Mouse (Mus musculus): ENCODE measurements around the gene Ptprs. TPM values are rescaled to one million over a fixed set of nuclear protein-coding genes. Genes with fewer than 3 reads are reported as not detected.

Gene Ptprs
- polyA plus RNA-seq, 1 experiment, result 128 TPM

- Histone ChIP-seq H3K4me3 (replicated peaks; ENCODE audit: extremely low read depth, low read depth, low read length) (no peak overlapping the region), H3K4me1 (ENCODE audit: control insufficient read depth, insufficient read depth, low read length) (no peaks in the 10 kb centered on the region)
- DNase-seq, result no peak
- TF ChIP-seq CTCF (IDR thresholded peaks at IDR 0.05; ENCODE audit: insufficient read depth, low read length), result no peak
- no peak for TF ChIP-seq POLR2A (IDR thresholded peaks at IDR 0.05; ENCODE audit: borderline replicate concordance, extremely low read depth, low read depth, low read length)
- 82% methylated on average over 6 of the region's 6 CpGs for WGBS
Observed at GRCm38 (mm10) chr17:56379281-56379834, 96.9 kb downstream of the Ptprs start.

- TF ChIP-seq POLR2A (IDR thresholded peaks at IDR 0.05; ENCODE audit: borderline replicate concordance, extremely low read depth, low read depth, low read length) (no peak), CTCF (IDR thresholded peaks at IDR 0.05; ENCODE audit: insufficient read depth, low read length) (no peak)
- 67% methylated on average over 1 of the region's 1 CpGs for WGBS
- no peak for DNase-seq
- Histone ChIP-seq H3K4me1 (ENCODE audit: control insufficient read depth, insufficient read depth, low read length) (no peaks in the 10 kb centered on the region), H3K4me3 (replicated peaks; ENCODE audit: extremely low read depth, low read depth, low read length) (no peak overlapping the region)
Observed at GRCm38 (mm10) chr17:56374851-56375250, 101.4 kb downstream of the Ptprs start.

GRCm38 (mm10) chr17:56373136-56374034, 102.9 kb downstream of the Ptprs start:
- DNase-seq, result no peak
- H3K4me3 ChIP-seq (replicated peaks; ENCODE audit: extremely low read depth, low read depth, low read length), result no peak overlapping the region
- 66% methylated on average over 17 of the region's 17 CpGs for WGBS
- no peaks in the 10 kb centered on the region for H3K4me1 ChIP-seq (ENCODE audit: control insufficient read depth, insufficient read depth, low read length)
- TF ChIP-seq CTCF (IDR thresholded peaks at IDR 0.05; ENCODE audit: insufficient read depth, low read length), result no peak
- no peak for TF ChIP-seq POLR2A (IDR thresholded peaks at IDR 0.05; ENCODE audit: borderline replicate concordance, extremely low read depth, low read depth, low read length)

DNA sequence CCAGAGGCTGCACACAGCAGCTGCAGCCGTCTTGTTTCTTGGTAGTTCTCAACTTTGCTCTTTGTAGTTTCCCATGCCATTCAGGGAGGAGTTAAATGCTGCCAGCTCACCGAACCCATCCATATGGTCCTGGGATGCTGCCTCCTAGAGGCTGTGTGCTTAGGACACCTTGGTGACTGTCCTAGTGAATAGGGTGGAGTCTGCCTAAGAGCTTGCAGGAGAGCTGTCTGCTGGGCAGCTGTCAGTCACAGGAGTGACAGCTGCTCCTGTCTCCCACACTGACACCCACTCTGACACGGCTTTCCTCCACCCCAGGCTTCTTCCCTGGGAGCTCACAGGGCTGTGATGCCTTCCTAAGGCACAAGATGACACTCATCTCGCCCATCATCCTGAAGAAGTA, 104.2 kb downstream of the Ptprs start:
- no peaks in the 10 kb centered on the region for H3K4me1 ChIP-seq (ENCODE audit: control insufficient read depth, insufficient read depth, low read length)
- no peak for DNase-seq
- H3K4me3 ChIP-seq (replicated peaks; ENCODE audit: extremely low read depth, low read depth, low read length), result no peak overlapping the region
- WGBS, result 74% methylated on average over 4 of the region's 4 CpGs
- TF ChIP-seq CTCF (IDR thresholded peaks at IDR 0.05; ENCODE audit: insufficient read depth, low read length) (no peak), POLR2A (IDR thresholded peaks at IDR 0.05; ENCODE audit: borderline replicate concordance, extremely low read depth, low read depth, low read length) (no peak)

DNA sequence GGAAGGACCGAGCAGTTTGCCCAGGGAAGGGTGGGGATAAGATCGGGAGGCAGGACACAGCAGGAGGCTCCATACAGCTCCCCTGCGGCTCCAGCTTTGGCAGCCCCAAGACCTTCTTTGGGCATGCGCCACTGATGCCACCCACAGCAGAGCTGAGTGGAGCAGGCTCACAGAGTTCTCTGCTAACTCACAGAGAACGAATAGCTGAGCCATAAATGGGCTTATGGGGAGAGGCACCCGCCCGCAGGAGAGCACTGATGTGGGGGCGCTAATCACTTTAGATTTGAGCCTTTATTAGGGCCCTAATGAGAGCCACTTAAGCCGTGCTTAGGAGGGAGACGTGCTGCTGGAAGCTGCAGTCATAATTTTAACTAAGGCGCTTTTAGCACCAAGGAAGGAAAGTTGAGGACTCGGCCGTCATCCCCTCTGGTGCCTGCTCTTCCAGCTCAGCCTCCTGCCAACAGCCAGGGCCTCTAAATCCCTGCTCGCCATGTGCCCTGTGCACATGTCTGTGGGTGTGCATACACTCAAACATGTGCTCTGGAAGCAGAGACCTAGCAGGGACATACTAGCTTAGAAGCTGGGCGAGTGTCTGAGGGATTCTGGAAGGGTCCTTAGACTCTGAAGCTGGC, 105.1 kb downstream of the Ptprs start:
- H3K4me3 ChIP-seq (replicated peaks; ENCODE audit: extremely low read depth, low read depth, low read length), result no peak overlapping the region
- DNase-seq, result no peak
- no peak for TF ChIP-seq CTCF (IDR thresholded peaks at IDR 0.05; ENCODE audit: insufficient read depth, low read length)
- no peak for TF ChIP-seq POLR2A (IDR thresholded peaks at IDR 0.05; ENCODE audit: borderline replicate concordance, extremely low read depth, low read depth, low read length)
- peaks cover 4% of the 10 kb centered on the region; the same call in 1 of the 2 replicates for H3K4me1 ChIP-seq (ENCODE audit: control insufficient read depth, insufficient read depth, low read length)
- WGBS, result 90% methylated on average over 15 of the region's 15 CpGs

GRCm38 (mm10) chr17:56370090-56370489, 106.2 kb downstream of the Ptprs start:
- H3K4me3 ChIP-seq (replicated peaks; ENCODE audit: extremely low read depth, low read depth, low read length), result no peak overlapping the region
- 87% methylated on average over 3 of the region's 3 CpGs for WGBS
- H3K4me1 ChIP-seq (ENCODE audit: control insufficient read depth, insufficient read depth, low read length), result peaks cover 10% of the 10 kb centered on the region; the same call in 1 of the 2 replicates
- TF ChIP-seq POLR2A (IDR thresholded peaks at IDR 0.05; ENCODE audit: borderline replicate concordance, extremely low read depth, low read depth, low read length) (no peak), CTCF (IDR thresholded peaks at IDR 0.05; ENCODE audit: insufficient read depth, low read length) (no peak)
- DNase-seq, result no peak

DNA sequence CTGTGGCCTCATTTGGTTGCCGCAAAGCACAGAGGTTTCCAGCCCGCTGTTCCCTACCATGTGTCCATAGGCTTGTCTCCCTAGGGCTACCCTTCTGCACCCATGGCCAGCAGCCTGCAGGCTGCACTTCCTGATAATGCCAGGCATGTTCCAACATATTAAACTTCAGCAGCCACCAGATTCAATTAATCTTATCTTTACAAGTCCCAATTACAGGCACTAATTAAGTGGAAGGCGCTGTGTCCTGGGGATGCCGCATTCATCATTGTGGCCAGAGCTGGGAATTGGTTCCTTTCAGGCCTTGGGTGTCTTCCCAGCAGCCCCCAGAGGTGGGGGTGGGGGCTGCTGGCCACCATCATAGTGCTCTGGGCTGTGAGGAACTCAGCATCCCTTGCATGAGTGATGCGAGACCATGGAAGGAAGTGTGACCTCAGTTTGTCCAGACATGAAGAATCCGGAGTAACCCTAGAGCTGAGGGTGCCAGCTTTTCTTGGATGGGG, 107.9 kb downstream of the Ptprs start:
- peaks cover 10% of the 10 kb centered on the region; the same call in 1 of the 2 replicates for H3K4me1 ChIP-seq (ENCODE audit: control insufficient read depth, insufficient read depth, low read length)
- 84% methylated on average over 6 of the region's 6 CpGs for WGBS
- no peak overlapping the region for H3K4me3 ChIP-seq (replicated peaks; ENCODE audit: extremely low read depth, low read depth, low read length)
- no peak for DNase-seq
- TF ChIP-seq CTCF (IDR thresholded peaks at IDR 0.05; ENCODE audit: insufficient read depth, low read length) (no peak), POLR2A (IDR thresholded peaks at IDR 0.05; ENCODE audit: borderline replicate concordance, extremely low read depth, low read depth, low read length) (no peak)

GRCm38 (mm10) chr17:56365791-56366673, 110.3 kb downstream of the Ptprs start:
- DNase-seq, result no peak
- H3K4me3 ChIP-seq (replicated peaks; ENCODE audit: extremely low read depth, low read depth, low read length), result no peak overlapping the region
- TF ChIP-seq POLR2A (IDR thresholded peaks at IDR 0.05; ENCODE audit: borderline replicate concordance, extremely low read depth, low read depth, low read length), result no peak
- no peak for TF ChIP-seq CTCF (IDR thresholded peaks at IDR 0.05; ENCODE audit: insufficient read depth, low read length)
- WGBS, result 44% methylated on average over 7 of the region's 7 CpGs
- H3K4me1 ChIP-seq (ENCODE audit: control insufficient read depth, insufficient read depth, low read length), result peaks cover 10% of the 10 kb centered on the region; the same call in 1 of the 2 replicates

Other genes with a start within 250 kb of the Ptprs start
- 28.2 and 29.4 TPM in 2 replicates for gene Fem1a, start 219.7 kb downstream of the Ptprs start, polyA plus RNA-seq (2012; rRNA removed)
- gene Ticam1, start 199.7 kb downstream of the Ptprs start, polyA plus RNA-seq (2012; rRNA removed), result 17.1 and 18.1 TPM in 2 replicates
- gene Plin3, start 183.6 kb downstream of the Ptprs start, polyA plus RNA-seq (2012; rRNA removed), result 39.4 and 39.6 TPM in 2 replicates
- gene Arrdc5, start 176.2 kb downstream of the Ptprs start, polyA plus RNA-seq (2012; rRNA removed), result not detected in 2 replicates
- gene Uhrf1, start 173.2 kb downstream of the Ptprs start, polyA plus RNA-seq (2012; rRNA removed), result 2.6 and 3.2 TPM in 2 replicates
- 39.9 and 46.1 TPM in 2 replicates for gene Kdm4b, start 150.4 kb downstream of the Ptprs start, polyA plus RNA-seq (2012; rRNA removed)
- 0.17 and 0.22 TPM in 2 replicates for gene Znrf4, start 35.9 kb upstream of the Ptprs start, polyA plus RNA-seq (2012; rRNA removed)
- gene Gm20219, start 77.9 kb upstream of the Ptprs start, polyA plus RNA-seq (2012; rRNA removed), result 10.2 and 16.7 TPM in 2 replicates
- 92.1 and 99.5 TPM in 2 replicates for gene Safb2, start 108.1 kb upstream of the Ptprs start, polyA plus RNA-seq (2012; rRNA removed)
- gene Safb, start 108.3 kb upstream of the Ptprs start, polyA plus RNA-seq (2012; rRNA removed), result 102 and 115 TPM in 2 replicates
- gene 2410015M20Rik, start 133.3 kb upstream of the Ptprs start, polyA plus RNA-seq (2012; rRNA removed), result 81.7 and 104 TPM in 2 replicates
- gene Rpl36, start 136.9 kb upstream of the Ptprs start, polyA plus RNA-seq (2012; rRNA removed), result 1,247 and 2,140 TPM in 2 replicates
- 48.9 and 53.9 TPM in 2 replicates for gene Lonp1, start 150.4 kb upstream of the Ptprs start, polyA plus RNA-seq (2012; rRNA removed)
- gene Catsperd, start 151.7 kb upstream of the Ptprs start, polyA plus RNA-seq (2012; rRNA removed), result 0.16 and 0.43 TPM in 2 replicates
- gene Ranbp3, start 196.8 kb upstream of the Ptprs start, polyA plus RNA-seq (2012; rRNA removed), result 69.0 and 74.2 TPM in 2 replicates
- 348 and 393 TPM in 2 replicates for gene Ndufa11, start 241.3 kb upstream of the Ptprs start, polyA plus RNA-seq (2012; rRNA removed)
- gene Vmac, start 241.5 kb upstream of the Ptprs start, polyA plus RNA-seq (2012; rRNA removed), result 31.9 and 32.4 TPM in 2 replicates

Measured in lung, adult 2 months (tissue).